8 mouse cellular contexts compared by ENCODE assay signal in genomic region chr4:40681908-40682307, GRCm38 (mm10). TPM values are rescaled to one million over a fixed set of nuclear protein-coding genes. Genes with fewer than 3 reads are reported as not detected.
DNase-seq lines count a peak whose midpoint lies in the region; ATAC-seq and TF ChIP-seq lines count a peak whose summit lies in the region.
"Had no signal": no experiment of that assay in that cellular context is flagged by ENCODE, and none has a peak within 500 bp of the region (broad histone marks: within the 10 kb centered on the region; RNA-seq: fewer than 3 reads in every experiment).

No protein-coding gene starts in this region.

- no peaks in the 10 kb centered on the region for H3K9me3 ChIP-seq in embryonic facial prominence, embryonic 14.5 days (ENCODE audit: control insufficient read depth, low read length)
- H3K9me3 ChIP-seq in kidney, embryonic 14.5 days (ENCODE audit: control insufficient read depth, low read length): no peaks in the 10 kb centered on the region
- no peaks in the 10 kb centered on the region for H3K9me3 ChIP-seq in liver, postnatal 0 days (ENCODE audit: low read length)
- H3K9me3 ChIP-seq: heart, embryonic 15.5 days had no signal

- no peak for TF ChIP-seq POLR2A in brain, embryonic 14.5 days (IDR thresholded peaks at IDR 0.05; ENCODE audit: borderline replicate concordance, extremely low read depth, insufficient read depth, insufficient read length, poor library complexity, severe bottlenecking)

- H3K4me1 ChIP-seq in embryonic facial prominence, embryonic 14.5 days (ENCODE audit: control insufficient read depth, insufficient read depth, low read length): no peaks in the 10 kb centered on the region
- no peaks in the 10 kb centered on the region for H3K4me1 ChIP-seq in kidney, embryonic 14.5 days (ENCODE audit: control insufficient read depth, insufficient read depth, low read length)
- no peaks in the 10 kb centered on the region for H3K4me1 ChIP-seq in liver, postnatal 0 days (ENCODE audit: insufficient read depth)
- H3K4me1 ChIP-seq: heart, embryonic 15.5 days had no signal

- H3K4me2 ChIP-seq in embryonic facial prominence, embryonic 14.5 days (ENCODE audit: low read depth, low read length): no peak overlapping the region
- H3K4me2 ChIP-seq in kidney, embryonic 14.5 days (replicated peaks; ENCODE audit: low read depth, low read length): no peak overlapping the region
- no peak overlapping the region for H3K4me2 ChIP-seq in liver, postnatal 0 days (ENCODE audit: low read depth, low read length)
- H3K4me2 ChIP-seq: heart, embryonic 15.5 days had no signal

- peaks cover 11% of the 10 kb centered on the region for H3K36me3 ChIP-seq in embryonic facial prominence, embryonic 14.5 days (ENCODE audit: control insufficient read depth, insufficient read depth, low read length)
- H3K36me3 ChIP-seq in kidney, embryonic 14.5 days (ENCODE audit: control insufficient read depth, insufficient read depth, low read length): peaks cover 12% of the 10 kb centered on the region
- H3K36me3 ChIP-seq in liver, postnatal 0 days (replicated peaks; ENCODE audit: insufficient read depth, low read length): 0 out of 2 replicates have a peak, but pooled peaks cover 3% of the 10 kb centered on the region

- no peak overlapping the region for H3K9ac ChIP-seq in embryonic facial prominence, embryonic 14.5 days (ENCODE audit: low read depth, low read length)
- H3K9ac ChIP-seq in kidney, embryonic 14.5 days (ENCODE audit: low read depth, low read length): no peak overlapping the region
- no peak overlapping the region for H3K9ac ChIP-seq in liver, postnatal 0 days (replicated peaks)
- H3K9ac ChIP-seq: heart, embryonic 15.5 days had no signal

- TF ChIP-seq CTCF in brain, embryonic 14.5 days (IDR thresholded peaks at IDR 0.05; ENCODE audit: borderline replicate concordance, extremely low read depth, insufficient read depth, insufficient read length): peak; percentile 60; the same call in 1 of the 2 replicates
- TF ChIP-seq CTCF in liver, postnatal 0 days (IDR thresholded peaks at IDR 0.05; ENCODE audit: low read depth): peak; percentile 71

- peak; percentile 21; the same call in 1 of the 2 replicates for ATAC-seq in embryonic facial prominence, embryonic 14.5 days (ENCODE audit: low read depth)
- 0 out of 2 replicates have a peak, but pooled peaks have one; percentile 4 for ATAC-seq in kidney, embryonic 14.5 days (ENCODE audit: low FRiP score, low TSS enrichment)
- no peak for ATAC-seq in liver, postnatal 0 days

- H3K27ac ChIP-seq in embryonic facial prominence, embryonic 14.5 days (replicated peaks; ENCODE audit: low read depth, low read length): no peak overlapping the region
- H3K27ac ChIP-seq in kidney, embryonic 14.5 days (ENCODE audit: low read depth, low read length): no peak overlapping the region
- H3K27ac ChIP-seq in liver, postnatal 0 days (ENCODE audit: low read depth): no peak overlapping the region
- H3K27ac ChIP-seq: heart, embryonic 15.5 days had no signal

- no peaks in the 10 kb centered on the region for H3K27me3 ChIP-seq in embryonic facial prominence, embryonic 14.5 days (replicated peaks; ENCODE audit: control insufficient read depth, insufficient read depth, low read length)
- H3K27me3 ChIP-seq in kidney, embryonic 14.5 days (ENCODE audit: control insufficient read depth, insufficient read depth, low read length): no peaks in the 10 kb centered on the region
- no peaks in the 10 kb centered on the region for H3K27me3 ChIP-seq in liver, postnatal 0 days (ENCODE audit: insufficient read depth, low read length)
- H3K27me3 ChIP-seq: heart, embryonic 15.5 days had no signal

- WGBS in embryonic facial prominence, embryonic 14.5 days: 18% methylated on average over 3 of the region's 3 CpGs
- WGBS in kidney, embryonic 14.5 days: 20% methylated on average over 3 of the region's 3 CpGs
- WGBS in liver, postnatal 0 days (ENCODE audit: insufficient replicate concordance): 18% methylated on average over 3 of the region's 3 CpGs

- peak; percentile 52 for DNase-seq in urinary bladder, postnatal 25 days (ENCODE audit: low spot score)
- DNase-seq in urinary bladder, postnatal 4 days (ENCODE audit: low spot score in 2 of 2): no peak
- peak; percentile 75 for DNase-seq in brain, embryonic 14.5 days (ENCODE audit: low read depth)
- peak; percentile 68 for DNase-seq in embryonic facial prominence, embryonic 14.5 days (ENCODE audit: low spot score)
- DNase-seq in liver, postnatal 0 days: peak; percentile 44
- DNase-seq in right cerebral cortex, postnatal 14 days: peak; percentile 76

- TF ChIP-seq EP300 in liver, postnatal 0 days (IDR thresholded peaks at IDR 0.05; ENCODE audit: low read depth): no peak

- H3K4me3 ChIP-seq in embryonic facial prominence, embryonic 14.5 days (ENCODE audit: low read depth, low read length): no peak overlapping the region
- no peak overlapping the region for H3K4me3 ChIP-seq in kidney, embryonic 14.5 days (ENCODE audit: low read length)
- no peak overlapping the region for H3K4me3 ChIP-seq in liver, postnatal 0 days (ENCODE audit: low read depth, low read length)
- H3K4me3 ChIP-seq: heart, embryonic 15.5 days had no signal

RNA-seq across cellular contexts. Expression of gene Aptx, which starts 21.1 kb away (rescaled TPM):
- polyA plus RNA-seq in brain, embryonic 14.5 days (2012; rRNA removed): 25.7 and 27.2 TPM in 2 replicates
- polyA plus RNA-seq in embryonic facial prominence, embryonic 14.5 days (2014; fragmentation: Nextera tagmentation; extraction: Ambion mirVana): 26.2 and 28.5 TPM in 2 replicates
- polyA plus RNA-seq in kidney, embryonic 14.5 days (2014; fragmentation: Nextera tagmentation; extraction: Ambion mirVana): 30.7 and 31.9 TPM in 2 replicates
- 11.6 and 12.0 TPM in 2 replicates for polyA plus RNA-seq in liver, postnatal 0 days (2015; fragmentation: Nextera tagmentation; extraction: Ambion mirVana)

RNA-seq across cellular contexts. Expression of gene Dnaja1, which starts 40.0 kb away (rescaled TPM):
- 89.0 and 159 TPM in 2 replicates for polyA plus RNA-seq in brain, embryonic 14.5 days (2012; rRNA removed)
- polyA plus RNA-seq in embryonic facial prominence, embryonic 14.5 days (2014; fragmentation: Nextera tagmentation; extraction: Ambion mirVana): 379 and 406 TPM in 2 replicates
- 497 and 506 TPM in 2 replicates for polyA plus RNA-seq in kidney, embryonic 14.5 days (2014; fragmentation: Nextera tagmentation; extraction: Ambion mirVana)
- polyA plus RNA-seq in liver, postnatal 0 days (2015; fragmentation: Nextera tagmentation; extraction: Ambion mirVana): 180 and 183 TPM in 2 replicates

Comparison
In these comparisons a context has a peak if more than half of its experiments do, and no peak if none do; other contexts are left out.
1. DNase-seq: peak in urinary bladder, postnatal 25 days (single experiment), brain, embryonic 14.5 days (single experiment), embryonic facial prominence, embryonic 14.5 days (single experiment), liver, postnatal 0 days (single experiment) and right cerebral cortex, postnatal 14 days (single experiment); none in urinary bladder, postnatal 4 days (0 of 2).